Mouse (Mus musculus): ENCODE measurements around the gene Asic2.

Gene Asic2

GRCm38 (mm10) chr11:80917688-80918087 is 1050.6 kb downstream of the Asic2 start:
- DNase-seq (ENCODE audit: low spot score in 2 of 2), result no peak

DNA sequence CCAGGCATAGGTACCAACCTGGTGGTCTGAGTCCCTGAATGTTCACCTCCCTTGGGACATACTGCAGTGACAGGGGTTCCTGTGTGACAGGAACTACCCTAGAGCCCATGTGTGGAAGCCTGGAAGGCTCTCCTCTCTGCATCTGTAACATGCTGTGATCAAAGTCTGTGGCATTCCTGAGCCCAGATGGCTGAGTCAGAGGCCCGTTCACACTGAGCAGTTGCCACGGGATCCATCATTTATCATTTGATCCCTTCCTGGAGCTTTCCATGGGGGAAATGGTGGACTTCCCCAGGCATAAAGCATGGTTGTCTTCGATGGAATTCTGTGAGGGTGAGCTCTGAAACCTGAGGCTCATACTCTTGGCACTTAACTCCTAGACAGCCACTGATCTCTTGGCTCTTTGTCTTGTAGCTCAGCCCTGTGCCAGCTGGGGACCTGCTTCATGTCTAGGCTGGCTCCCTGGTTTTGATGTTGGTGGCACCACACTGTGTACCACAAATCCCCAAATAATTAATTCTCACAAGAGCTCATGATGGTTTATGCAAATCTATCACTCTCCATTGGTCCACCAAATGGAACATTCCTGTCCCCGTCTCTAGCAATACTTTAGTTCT is 1054.7 kb downstream of the Asic2 start:
- DNase-seq (ENCODE audit: low spot score in 2 of 2), result no peak

DNA sequence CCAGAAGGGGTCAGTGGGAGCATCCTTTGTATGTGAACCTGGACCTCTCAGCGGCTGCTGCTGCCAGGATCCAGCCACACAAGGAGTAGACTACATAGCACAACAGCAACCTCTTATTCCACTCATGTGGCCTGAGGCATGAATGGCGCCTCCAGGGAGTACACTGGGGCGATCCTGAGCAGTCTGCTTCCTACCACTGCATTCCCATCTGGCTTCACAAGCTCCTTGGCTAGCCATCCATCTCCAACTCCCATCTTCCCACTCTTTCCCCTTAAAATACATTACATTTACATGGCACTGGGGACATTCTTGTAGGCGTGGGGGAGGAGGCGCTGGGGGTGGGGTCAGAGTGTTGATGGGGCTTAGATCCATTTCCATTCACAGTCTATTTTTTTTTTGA is 1055.5 kb downstream of the Asic2 start:
- DNase-seq (ENCODE audit: low spot score in 2 of 2), result peak; percentile 36 to 47

DNA sequence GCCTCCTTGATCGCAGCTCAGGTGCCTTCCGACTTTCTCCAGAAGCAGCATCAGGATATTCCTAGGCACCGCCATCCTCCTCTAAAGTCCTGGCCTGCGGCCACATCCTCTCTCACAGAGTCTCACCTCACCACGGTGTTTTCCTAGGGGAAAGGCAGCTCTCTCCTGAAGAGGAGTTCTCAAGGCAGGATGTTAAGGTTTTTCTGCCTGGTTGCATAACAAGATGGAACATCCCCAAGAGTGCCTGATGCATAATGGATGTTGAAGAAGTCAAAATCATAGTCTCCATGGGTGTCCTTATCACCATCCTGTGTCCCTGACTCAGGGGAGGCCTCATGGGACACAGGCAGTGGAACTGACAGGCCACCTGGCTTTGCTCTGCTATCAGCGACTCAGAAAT is 1060.4 kb downstream of the Asic2 start:
- DNase-seq (ENCODE audit: low spot score in 2 of 2), result peak; percentile 35 to 56

GRCm38 (mm10) chr11:80906456-80906855 is 1061.8 kb downstream of the Asic2 start:
- DNase-seq (ENCODE audit: low spot score in 2 of 2), result peak; percentile 60 to 77

- no peak for DNase-seq (ENCODE audit: low spot score in 2 of 2)
These were observed 1063.7 kb downstream of the Asic2 start for GRCm38 (mm10) chr11:80904559-80904958.

DNA sequence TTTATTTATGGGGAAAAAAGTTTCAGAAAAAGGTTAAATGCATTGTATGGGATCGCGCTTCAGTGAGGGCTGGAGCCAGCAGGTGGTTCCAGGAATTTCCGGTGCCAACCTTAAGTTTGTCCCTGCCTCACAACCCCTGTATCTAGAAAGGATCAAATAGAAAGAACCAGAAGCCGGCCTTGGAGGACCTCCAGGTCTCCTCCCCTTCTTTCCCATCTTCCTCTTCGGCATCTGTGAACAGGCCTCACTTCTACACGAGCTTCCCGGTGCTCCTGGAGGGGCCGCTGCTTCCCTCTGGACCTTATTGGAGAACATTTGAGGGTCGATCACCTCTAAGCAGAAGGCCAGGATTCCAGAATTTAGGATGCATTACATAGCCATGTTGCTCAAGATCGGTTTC is 1064.8 kb downstream of the Asic2 start:
- no peak for DNase-seq (ENCODE audit: low spot score in 2 of 2)

DNA sequence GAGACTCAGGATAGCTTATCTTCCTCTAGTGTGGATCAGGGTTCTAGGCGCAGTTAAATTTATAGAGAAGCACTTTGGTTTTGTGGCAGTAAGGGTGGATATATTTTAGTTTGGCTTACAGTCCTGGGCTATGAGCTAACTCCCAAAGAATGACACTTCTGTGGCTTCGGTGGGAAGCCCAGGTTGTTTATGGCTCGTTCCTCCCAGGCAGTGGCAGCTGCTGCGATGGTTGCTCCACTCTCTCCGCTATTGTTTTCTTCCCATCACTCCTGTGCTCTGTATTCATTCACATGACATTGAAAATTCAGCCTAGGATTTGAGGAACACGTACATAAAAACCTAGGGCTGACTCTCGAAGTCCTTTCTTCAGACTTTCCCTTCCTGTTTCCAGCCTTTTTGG is 1065.6 kb downstream of the Asic2 start:
- no peak for DNase-seq (ENCODE audit: low spot score in 2 of 2)

DNA sequence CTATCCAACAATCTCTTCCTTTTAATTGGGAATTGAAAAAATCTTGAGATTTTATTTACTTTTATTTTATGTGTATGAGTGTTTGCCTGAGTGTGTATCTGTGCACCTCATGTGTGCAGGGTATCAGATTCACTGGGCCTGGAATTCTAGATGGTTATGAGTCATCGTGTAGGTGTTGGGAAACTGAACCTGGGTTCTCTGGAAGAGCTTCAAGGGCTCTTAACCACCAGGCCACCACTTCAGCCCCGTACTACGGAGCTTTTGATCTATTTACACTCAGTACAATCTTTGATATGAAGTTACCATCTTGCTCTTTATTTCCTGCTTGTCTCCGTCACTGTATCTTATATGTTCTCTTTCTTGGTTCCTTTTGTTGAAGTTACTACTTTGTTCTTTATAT is 1067.7 kb downstream of the Asic2 start:
- DNase-seq (ENCODE audit: low spot score in 2 of 2), result no peak

GRCm38 (mm10) chr11:80895853-80896252 is 1072.4 kb downstream of the Asic2 start:
- no peak for DNase-seq (ENCODE audit: low spot score in 2 of 2)

DNA sequence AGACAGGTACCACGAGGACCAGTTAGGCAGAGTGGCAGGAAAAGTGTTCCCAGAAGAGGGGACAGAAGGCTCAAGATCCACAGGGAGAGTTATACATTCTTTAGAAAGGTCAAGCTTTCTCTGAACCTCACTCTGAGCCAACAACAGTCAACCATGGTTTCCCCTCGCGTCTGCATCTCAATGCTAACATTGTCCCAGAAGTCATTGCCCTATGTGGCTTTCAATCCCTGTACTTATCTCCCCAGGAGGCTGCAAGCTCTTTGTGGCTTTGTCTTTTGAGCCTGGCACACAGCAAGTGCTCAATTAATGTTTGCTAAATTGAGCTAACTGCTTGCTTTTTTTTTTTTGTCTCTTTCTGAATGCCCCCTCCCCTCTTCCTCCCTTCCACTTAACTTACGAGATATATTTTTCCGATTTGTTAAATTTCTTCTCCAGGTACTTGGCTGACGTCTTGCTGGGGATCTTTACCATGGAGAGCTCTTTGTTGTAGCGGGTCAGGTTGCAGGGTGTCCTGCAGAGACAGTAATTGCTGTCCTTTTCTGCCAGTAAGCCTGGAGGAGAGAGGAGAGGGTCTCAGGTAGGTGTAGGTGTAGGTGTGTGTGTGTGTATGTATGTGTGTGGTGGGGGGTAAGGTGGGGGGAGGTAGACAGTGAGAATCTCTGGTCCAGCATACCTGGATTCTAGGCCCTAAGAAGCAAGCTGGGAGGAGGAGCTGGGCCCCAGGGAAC is 1078.8 kb downstream of the Asic2 start:
- no peak for DNase-seq (ENCODE audit: low spot score in 2 of 2)

DNA sequence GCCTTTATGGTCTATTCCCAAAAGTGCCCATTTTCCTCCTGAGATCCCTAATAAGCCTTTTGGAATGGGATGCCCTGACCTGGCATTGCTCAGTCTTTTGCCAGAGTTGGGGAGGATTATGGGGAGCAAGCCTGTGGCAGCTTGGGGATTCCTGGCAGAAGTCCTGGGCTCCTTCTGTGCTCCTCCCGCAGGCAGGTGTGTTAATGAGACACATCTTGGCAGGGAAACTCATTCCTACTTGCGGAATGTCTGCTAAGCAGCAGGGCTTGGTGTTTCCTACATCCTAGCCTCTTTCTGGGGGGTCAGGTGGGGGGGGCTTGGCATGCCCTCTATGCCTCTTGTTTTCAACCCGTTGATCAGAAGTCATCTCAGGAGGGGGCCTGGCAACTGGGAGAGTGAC is 1081.2 kb downstream of the Asic2 start:
- DNase-seq (ENCODE audit: low spot score in 2 of 2), result no peak

- peak; percentile 24 to 31 for DNase-seq (ENCODE audit: low spot score in 2 of 2)
These were observed 1081.9 kb downstream of the Asic2 start for GRCm38 (mm10) chr11:80886365-80886764.

DNA sequence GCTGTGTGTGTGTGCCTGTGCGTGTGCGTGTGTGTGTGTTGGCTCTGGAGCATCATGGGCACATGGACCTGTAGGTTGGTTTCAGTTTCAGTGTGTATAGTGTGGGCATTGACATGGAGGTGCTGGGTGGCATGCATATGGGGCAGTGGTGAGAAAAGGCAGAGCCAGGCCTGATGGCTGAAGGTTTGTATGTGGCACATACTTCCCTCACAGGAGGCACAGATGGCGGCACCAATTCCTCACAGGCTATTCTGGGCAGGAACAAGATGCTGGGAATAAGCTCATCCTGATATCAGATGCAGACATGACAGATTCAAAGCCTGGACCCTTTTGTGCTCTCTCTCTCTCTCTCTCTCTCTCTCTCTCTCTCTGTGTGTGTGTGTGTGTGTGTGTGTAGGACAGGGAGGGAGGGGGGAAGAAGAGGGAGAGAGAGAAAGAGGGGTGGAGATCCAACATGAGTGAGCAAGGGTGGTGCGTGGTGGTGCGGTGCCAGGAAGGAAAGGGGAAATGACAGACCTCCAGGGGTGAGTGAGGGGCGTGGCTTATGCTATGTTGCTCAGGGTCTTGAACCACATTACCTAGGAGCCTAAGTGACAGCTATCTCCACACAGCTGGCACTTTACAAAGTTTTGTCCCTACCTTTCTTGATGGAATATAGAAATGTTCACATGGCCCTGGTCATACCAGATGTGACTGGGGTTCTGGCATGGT is 1083.6 kb downstream of the Asic2 start:
- peak; percentile 34 to 62 for DNase-seq (ENCODE audit: low spot score in 2 of 2)

GRCm38 (mm10) chr11:80882229-80882810 is 1085.9 kb downstream of the Asic2 start:
- peak; percentile 26 to 31 for DNase-seq (ENCODE audit: low spot score in 2 of 2)

DNA sequence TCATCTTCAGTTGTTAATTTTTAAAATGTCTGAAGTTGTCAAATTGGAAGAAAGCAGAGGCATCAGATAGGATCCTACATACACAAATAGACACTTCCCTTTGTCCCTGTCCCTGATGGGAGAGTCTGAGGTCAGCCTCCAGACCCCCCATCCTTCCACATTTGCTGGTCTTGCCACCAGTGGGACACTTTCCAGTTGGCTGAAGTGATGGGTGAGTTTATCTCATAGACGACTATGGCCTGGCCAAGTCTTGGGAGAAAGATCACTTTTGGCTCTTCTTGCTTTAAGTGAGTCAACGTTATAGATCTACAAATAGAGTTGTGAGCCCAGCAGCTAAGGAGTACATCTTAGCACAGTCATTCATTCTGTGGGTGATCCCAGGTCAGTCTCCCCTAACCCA is 1090.2 kb downstream of the Asic2 start:
- DNase-seq (ENCODE audit: low spot score in 2 of 2), result no peak

DNA sequence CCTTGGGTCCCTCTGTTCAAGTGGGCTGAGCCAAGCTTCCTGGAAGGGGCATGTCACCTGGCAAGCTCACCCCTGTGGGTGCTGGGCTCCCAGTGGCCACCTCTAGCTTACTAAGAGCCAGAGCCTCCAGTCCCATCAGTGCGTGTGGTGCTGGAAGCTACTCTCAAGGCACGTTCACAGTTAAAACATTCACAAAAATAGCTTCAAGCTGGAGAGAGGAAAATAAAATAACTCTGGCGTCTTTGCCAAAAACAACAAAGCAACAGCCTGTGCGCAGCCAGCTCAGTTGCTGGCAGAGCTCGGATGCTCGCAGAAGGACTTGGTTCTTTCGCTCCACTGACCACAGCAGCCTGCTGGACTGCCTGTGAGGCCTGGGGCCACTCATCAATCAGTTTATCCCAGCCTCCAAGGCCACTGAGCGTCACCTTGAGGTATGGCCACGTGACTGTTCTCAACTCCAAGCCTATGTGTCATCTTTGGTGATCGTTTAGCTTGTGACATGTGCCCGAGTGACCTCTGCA is 1091.1 kb downstream of the Asic2 start:
- DNase-seq (ENCODE audit: low spot score in 2 of 2), result peak; percentile 31 to 66

DNA sequence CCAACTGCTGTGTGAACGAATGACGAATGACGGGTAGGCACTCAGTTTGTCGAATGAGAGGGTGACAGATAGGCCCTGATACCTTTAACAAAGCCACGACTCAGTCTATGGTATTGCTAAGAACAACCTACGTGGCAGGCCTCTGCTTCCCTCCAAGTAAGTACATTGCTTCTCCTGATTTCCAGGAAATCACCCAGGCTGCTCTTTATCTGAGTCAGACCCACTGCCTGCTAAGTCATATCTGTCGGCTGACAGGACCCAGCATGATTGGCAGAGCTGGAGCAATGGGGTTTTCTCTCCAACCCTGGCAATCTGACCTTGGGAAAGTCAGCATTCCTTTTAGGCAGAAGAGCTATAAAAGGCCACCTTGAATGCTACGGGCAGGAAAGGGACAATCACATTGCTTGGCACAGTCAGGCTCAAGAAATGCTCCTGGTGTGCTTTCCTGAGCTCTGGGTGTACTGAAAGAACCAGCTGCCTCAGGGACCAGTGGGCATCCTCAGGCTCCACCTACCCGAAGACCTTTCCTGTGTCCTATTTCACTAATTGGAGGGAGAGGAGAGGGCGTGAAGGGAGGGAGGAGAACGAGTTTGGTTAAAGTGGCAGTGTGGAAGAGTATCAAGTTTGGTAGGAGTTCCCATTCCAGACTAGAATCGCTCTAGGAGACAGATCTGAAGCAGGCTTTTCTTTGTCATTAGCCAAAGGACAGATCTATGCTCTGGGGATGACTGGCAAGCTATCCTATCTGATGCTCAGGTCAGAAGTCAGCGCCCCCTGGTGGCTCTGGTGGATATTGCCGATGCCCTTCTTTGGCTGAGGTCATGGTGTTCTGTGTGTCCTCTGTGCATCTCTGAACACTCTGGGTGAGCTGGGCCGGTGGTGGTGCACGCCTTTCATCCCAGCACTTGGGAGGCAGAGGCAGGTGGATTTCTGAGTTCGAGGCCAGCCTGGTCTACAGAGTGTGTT is 1095.5 kb downstream of the Asic2 start:
- peak; percentile 28 to 37 for DNase-seq (ENCODE audit: low spot score in 2 of 2)

DNA sequence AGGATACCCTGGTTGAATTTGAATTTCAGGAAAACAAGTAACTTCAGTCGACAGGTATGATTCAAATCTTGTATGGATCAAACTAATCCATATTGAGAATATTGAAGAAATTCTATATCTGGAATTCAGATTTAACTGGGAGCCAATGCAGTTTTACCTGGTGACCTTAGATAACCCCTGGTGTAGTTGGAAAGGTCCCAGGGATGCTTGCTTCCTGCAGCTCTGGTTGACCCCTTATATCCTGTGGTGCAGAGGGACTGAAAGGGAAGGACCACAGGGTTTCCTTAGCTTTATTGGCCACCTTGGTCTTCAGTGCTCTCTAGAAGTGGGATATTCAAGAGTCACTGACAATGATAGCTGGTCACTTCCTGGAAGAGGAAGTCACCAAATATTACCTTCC is 1100.2 kb downstream of the Asic2 start:
- DNase-seq (ENCODE audit: low spot score in 2 of 2), result no peak

DNA sequence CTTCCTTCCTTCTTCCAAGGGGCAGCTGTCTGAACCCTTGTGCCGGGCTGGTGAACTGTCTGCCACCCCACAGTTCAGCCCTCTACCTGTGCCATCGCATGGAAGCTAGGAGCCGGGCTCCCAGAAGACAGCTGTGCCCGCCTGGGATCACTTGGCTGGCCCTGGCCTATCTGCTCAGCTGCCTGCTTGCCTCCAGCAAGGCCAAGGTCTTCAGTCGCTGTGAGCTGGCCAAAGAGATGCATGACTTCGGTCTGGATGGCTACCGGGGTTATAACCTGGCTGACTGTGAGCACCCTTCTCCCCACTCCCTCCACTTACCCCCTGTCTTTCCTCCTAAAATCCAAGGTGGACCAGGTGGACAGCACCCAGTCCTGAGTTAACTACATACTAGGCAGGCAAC is 1105.3 kb downstream of the Asic2 start:
- no peak for DNase-seq (ENCODE audit: low spot score in 2 of 2)

- DNase-seq (ENCODE audit: low spot score in 2 of 2), result no peak
These were observed 1110.2 kb downstream of the Asic2 start, which contains the start of gene Spaca3 for GRCm38 (mm10) chr11:80858065-80858464. Gene Spaca3 (plus strand): TSS chr11:80858365.
